Mouse (Mus musculus): Measurements from ENCODE around the gene Ghrhr.

DNA sequence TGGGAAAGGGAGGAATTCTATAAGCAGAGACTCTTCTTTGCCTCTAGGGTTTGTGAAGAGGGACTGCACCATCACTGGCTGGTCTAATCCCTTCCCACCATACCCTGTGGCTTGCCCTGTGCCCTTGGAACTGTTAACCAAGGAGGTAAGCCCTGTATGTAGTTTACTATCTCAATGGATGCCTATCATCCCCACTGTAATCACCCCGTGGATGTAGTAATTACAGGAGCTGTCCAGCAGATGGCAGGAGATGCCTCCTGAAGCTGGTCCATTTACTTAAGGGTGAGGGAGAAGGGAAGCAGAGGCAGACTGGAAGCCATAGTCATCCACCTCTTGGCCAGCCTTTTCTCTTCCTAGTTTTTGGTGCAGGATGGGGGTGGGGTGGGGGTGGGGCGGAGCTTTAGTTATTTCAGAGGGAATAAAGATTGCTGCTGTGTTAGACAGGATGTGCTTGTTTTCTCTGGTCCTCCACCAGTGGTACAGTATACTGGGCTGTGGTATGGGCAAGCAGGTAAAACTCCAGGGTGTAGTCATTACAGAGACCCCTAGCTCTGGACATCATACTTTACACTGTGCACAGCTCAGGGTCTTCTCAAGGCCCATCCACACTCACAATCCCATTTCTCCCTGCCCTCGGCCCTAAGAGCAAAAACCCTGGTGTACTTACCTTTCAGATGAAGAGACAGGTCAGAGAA is 3.7 kb downstream of the Ghrhr start:
- no peak for TF ChIP-seq MAX (IDR thresholded peaks at IDR 0.05; ENCODE audit: low read length)
- TF ChIP-seq POLR2AphosphoS2 (IDR thresholded peaks at IDR 0.05; ENCODE audit: low read length), result no peak
- peak; percentile 59 to 79 (median 63) for TF ChIP-seq CTCF (IDR thresholded peaks at IDR 0.05 in 2 of 3, conservative IDR thresholded peaks at IDR 0.05 in 1 of 3; ENCODE audit: control insufficient read depth in 1 of 3, insufficient read depth in 1 of 3, low read depth in 2 of 3, low read length in 3 of 3, poor library complexity in 1 of 3, severe bottlenecking in 1 of 3)
- no peak for TF ChIP-seq POLR2A (IDR thresholded peaks at IDR 0.05; ENCODE audit: control insufficient read depth in 1 of 2, insufficient read depth in 1 of 2, low read depth in 1 of 2, low read length in 2 of 2, poor library complexity in 1 of 2)
- no peak for TF ChIP-seq ZMIZ1 (IDR thresholded peaks at IDR 0.05; ENCODE audit: low read depth, low read length)
- no peak for TF ChIP-seq NELFE (IDR thresholded peaks at IDR 0.05; ENCODE audit: low read depth, low read length)
- TF ChIP-seq EP300 (IDR thresholded peaks at IDR 0.05; ENCODE audit: low read depth in 1 of 2, low read length in 2 of 2), result no peak
- TF ChIP-seq USF1 (IDR thresholded peaks at IDR 0.05; ENCODE audit: low read depth, low read length), result no peak
